Mouse (Mus musculus): ENCODE data around the gene Selenbp1.

GRCm38 (mm10) chr3:94911050-94911693, 21.7 kb upstream of the Selenbp1 start:
- no peak for TF ChIP-seq CTCF (IDR thresholded peaks at IDR 0.05; ENCODE audit: control insufficient read depth, insufficient read depth, low read length)
- no peak for TF ChIP-seq POLR2A (IDR thresholded peaks at IDR 0.05; ENCODE audit: borderline replicate concordance, control insufficient read depth, low read depth, low read length)
